Mouse (Mus musculus) embryonic fibroblast, embryonic 13.5 days (primary cell): ENCODE measurements around the gene Tsc22d3.

ENCODE experiments used
- CTCF ChIP-seq: IDR thresholded peaks from 2 replicates; pipeline ENCODE4 v1.5.1; 2011; ENCODE audit warnings: mild to moderate bottlenecking, control low read depth, low read length, moderate library complexity, borderline replicate concordance; ENCODE audit not compliant: insufficient read depth
- POLR2A ChIP-seq: IDR thresholded peaks from 2 replicates; pipeline ENCODE4 v1.6.1; 2011; ENCODE audit warnings: low read depth, mild to moderate bottlenecking, control low read depth, low read length, moderate library complexity

GRCm38 (mm10) chrX:140507377-140507776 is 93.1 kb downstream of the Tsc22d3 start:
- TF ChIP-seq CTCF (no peak), POLR2A (no peak)
